Mouse (Mus musculus) kidney, adult 9 months (tissue): ENCODE measurements around the gene Fzr1.

Experiments
- DNase-seq: peaks from one replicate; pipeline ENCODE4 v3.0.0; 2022

The Fzr1 gene

GRCm38 (mm10) chr10:81377793-81378552 lies at the start of gene Fzr1:
TSS of gene Fzr1 (minus strand) at chr10:81378516.
- peak; percentile 54 for DNase-seq

- peak; percentile 37 for DNase-seq
These were observed 49.6 kb upstream of the Fzr1 start for GRCm38 (mm10) chr10:81427804-81428506.

GRCm38 (mm10) chr10:81427327-81427726 lies 49.0 kb upstream of the Fzr1 start:
- DNase-seq = no peak

DNA sequence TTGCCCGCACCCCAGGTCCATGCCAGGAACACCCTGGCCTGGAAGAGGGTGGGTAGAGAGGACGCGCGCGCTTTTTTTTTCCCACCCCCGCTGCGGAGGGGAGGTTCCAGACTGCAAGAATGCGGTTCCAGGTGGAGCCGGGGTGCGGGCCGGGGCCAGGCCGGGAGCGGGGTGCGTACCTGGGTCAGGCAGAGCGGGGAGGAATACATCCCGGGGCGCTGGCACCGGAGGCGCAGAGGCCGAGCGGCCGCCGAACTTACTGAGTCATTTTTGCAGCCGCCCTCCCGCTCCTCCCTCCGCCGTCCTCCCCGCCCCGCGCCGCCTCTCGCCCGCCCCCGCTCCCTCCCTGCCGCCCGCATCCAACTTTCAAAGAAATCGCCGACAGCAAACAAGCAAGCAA lies 48.6 kb upstream of the Fzr1 start:
- DNase-seq = peak; percentile 75

GRCm38 (mm10) chr10:81426081-81426671 lies 47.9 kb upstream of the Fzr1 start:
- peak; percentile 35 for DNase-seq

GRCm38 (mm10) chr10:81425236-81425850 lies 47.0 kb upstream of the Fzr1 start:
- DNase-seq = peak; percentile 72

GRCm38 (mm10) chr10:81424246-81425051 lies 46.1 kb upstream of the Fzr1 start:
- peak; percentile 86 for DNase-seq

- DNase-seq = peak; percentile 32
These were observed 45.3 kb upstream of the Fzr1 start for GRCm38 (mm10) chr10:81423476-81424245.

- peak; percentile 14 for DNase-seq
These were observed 44.4 kb upstream of the Fzr1 start for GRCm38 (mm10) chr10:81422661-81423217.

GRCm38 (mm10) chr10:81422191-81422590 lies 43.9 kb upstream of the Fzr1 start:
- peak; percentile 23 for DNase-seq

DNA sequence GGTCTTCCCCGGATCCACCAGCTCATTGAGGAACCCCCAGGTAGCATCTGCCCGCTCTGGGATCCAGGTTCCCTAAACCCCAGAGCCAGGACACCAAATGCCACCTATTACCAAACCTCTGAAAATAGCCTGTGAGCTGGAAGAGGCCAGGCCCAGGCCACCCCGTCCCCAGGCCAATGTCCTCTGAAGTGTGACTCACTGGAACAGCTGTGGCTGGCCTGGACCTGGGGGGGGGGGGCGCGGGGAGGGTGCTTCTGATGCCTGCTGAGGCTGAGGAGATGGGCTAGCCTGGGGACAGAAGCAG lies 43.4 kb upstream of the Fzr1 start:
- DNase-seq = peak; percentile 31

DNA sequence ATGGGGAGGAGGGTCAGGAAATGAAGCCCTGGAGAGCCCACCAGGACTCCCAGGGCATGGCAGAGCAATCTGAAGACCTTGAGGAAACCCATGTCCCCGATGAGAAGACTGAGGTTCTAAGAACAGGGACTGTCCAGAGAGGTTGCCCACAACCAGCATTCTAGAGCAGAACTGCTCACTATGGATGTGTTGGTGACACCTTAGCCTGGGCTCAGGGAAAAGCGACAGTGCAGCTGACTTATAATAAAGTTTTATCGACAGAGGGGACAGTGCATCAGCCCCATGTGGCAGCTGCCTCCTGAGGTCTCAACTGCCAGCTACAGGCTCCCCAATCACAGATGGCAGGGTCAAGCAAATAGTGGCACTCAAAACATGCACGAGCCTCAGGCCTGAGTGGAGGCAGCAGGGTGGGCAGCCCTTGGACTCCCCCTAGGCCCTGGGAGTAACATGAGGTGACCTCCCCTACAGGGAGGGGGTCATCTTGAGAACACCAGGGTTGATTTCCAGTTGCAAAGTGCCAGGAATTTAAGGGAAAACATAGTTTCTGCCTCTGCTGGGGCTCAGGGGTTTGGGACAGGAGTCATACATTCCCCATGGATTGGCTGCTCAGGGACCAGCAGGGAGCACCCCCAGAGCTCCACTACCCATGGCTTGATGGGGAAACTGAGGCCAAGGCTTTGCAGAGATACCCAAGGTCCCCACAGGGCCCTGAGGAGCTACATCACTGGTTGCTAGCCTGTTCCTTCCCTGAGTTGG lies 42.9 kb upstream of the Fzr1 start:
- DNase-seq = no peak

GRCm38 (mm10) chr10:81420191-81420767 lies 42.0 kb upstream of the Fzr1 start:
- DNase-seq = peak; percentile 20

DNA sequence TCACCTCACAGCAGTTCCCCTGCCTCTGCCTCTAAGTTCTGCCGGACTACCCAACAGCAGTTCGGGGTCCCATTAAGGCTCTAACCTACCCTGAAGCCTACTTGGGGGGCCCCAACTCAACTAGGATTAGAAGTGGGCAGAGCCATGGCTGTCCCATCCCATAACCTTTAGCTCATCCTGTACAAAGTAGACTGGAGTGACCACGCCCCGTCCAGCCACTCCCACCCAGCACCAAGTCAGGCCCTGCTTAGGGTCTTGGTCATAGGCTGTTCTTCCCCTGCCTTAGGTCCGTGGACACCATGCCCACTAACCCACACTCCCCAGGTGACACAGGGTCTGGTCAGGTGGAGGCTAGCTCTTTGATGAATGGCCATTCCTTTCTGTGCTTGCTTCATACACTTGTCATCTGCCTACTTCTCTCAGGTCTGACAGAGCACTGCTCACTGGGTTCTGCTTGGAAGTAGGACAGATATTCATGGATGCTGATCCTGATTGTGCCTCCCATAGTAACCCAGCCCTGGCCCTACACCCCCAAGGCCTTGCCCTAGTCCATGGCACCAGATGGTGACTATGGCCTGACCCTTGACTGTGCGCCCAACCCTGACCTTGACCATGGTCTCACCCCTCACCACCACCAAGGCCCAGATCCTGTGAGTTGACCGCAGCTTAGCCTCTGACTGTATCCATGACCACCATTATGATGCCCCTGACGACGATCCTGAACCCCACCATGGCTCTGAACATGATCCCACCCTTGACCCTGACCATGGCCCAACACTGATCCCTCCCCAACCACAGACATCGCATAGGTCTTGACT lies 41.0 kb upstream of the Fzr1 start:
- peak; percentile 11 for DNase-seq

DNA sequence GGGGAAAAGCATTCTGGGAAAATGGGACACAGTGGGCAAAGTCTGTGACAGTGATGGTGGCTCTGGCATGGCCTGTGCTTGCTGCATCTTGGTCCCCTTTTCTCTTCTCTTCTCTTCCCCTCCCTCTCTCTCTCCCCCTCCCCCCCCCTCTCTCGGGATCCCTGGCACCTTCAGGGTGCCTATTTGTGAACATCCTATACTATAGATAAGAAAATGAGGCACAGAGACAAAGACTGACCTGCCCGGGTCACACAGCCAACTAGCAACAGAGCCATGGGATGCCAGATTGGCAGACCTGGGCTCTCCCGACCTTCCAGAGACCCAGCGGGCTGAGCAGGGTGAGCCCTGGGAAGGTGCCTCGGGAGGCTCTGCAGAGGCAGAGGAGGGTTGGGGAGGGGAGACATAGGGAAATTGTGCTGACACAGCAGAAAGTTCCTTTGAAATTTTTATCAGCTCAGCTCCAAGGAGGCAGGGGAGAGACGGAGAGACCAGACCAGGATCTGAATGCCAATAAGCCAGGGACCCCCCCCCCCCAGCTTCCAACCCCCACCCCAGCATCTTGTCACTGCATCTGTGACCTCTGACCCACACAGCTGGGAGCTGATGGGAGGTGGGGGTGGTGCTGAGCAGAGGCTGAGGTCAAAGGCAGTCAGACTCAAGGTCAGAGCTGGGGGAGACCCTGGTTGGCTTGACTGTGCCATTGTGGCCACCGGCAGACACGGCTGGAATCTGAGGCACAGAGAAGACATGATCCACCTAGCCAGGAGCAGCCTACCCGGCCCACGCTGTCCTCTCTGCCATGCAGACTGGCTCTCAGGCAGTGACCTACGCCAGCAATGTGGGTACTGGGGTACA lies 40.1 kb upstream of the Fzr1 start:
- DNase-seq = no peak

DNA sequence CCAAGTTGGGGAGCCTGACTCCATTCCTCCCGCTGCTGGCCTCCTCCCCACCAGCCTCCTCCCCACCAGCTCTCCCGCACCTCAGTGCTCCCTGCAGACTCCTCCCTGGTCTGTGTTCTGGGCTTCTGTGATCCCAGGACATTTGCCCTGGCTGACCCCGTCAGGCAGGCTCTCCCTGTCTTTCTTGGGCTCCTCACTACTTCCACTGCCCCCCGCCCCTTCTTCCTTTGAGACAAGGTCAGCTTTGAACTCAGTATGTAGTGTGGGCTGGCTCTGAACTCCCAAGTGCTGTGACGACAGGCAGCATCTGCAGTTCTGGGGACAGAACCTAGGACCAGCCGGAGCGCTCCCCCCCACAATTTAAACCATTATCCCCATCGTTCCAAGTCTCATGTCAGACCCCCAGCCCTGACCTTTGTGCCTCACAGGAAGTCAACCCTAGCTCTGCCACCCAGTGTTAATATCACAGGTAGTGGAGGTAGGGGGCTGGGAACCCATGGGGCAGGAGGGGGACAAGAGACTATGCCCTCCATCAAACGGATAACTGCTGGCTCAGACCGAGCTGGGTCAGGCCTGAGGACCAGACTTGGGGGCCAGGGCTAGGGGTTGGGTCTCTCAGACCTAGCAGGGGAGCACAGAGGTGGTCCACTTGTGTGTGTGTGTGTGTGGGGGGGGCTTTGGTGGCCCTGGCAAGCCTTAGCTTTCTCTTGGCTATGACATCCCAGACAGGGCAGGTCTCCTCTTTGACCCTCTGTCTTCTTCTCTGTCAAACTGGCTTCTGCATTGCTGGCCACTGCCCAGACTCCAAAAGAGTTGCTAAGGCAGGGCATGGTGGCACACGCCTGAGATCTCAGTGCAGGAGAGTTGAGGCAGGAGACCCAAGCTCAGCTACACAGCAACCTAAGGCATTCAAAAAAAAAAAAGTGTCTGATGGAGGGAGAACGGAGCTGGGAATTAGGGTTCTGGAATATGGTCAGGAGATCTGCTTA lies 39.2 kb upstream of the Fzr1 start:
- DNase-seq = no peak

GRCm38 (mm10) chr10:81416581-81417226 lies 38.4 kb upstream of the Fzr1 start:
- peak; percentile 90 for DNase-seq
